Mouse (Mus musculus): Measurements from ENCODE around the gene Gm7929. TPM values are rescaled to one million over a fixed set of nuclear protein-coding genes. Genes with fewer than 3 reads are reported as not detected.
"Not testable (repeated sequence)": the region's sequence is repeated elsewhere in the genome, so short reads cannot be mapped to it uniquely, and the experiment has no call there.

Gm7929 gene
- not detected for total RNA-seq (2021)
- long read RNA-seq, experiment 1: 0 reads
- long read RNA-seq, experiment 2: 0 reads

DNA sequence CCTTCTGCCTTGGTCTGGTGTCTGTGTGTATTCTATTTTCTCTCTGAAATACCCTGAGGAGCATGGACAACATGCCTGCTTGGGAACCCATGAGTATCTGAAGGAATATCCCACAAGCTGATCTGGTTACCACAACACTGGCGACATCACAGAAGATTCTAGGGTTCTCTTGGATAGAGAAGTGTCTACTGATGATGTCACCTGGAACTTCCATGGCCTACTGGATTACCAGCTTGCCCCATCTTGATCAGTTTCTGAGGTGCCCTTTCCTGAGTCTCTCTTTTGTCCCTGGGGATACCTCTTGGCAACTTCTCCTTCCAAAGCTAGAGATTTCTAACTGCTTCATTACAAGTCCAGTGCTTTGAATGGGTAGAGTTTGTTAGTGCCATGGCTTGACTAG lies at the start of gene Gm7929:
Gene Gm7929 (minus strand): TSS at position 101 of the 400 bp plus-strand sequence.
- DNase-seq (ENCODE audit: low spot score in 2 of 2): not testable (repeated sequence)

DNA sequence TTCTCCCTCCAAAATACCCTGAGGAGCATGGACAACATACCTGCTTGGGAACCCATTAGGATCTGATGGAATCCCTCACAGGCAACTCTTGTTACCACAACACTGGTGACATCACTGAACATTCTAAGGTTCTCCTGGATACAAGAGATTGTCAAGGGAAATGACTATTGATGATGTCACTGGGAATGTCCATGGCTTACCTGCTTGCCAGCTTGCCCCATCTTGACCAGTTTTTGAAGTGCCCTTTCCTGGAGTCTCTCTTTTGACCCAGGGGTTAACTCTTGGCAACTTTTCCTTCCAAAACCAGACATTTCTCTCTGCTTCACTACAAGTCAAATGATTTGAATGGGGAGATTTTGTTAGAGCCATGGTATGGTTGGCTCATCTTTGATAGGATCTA lies 21.9 kb upstream of the Gm7929 start, which contains the start of gene Gm47189:
Gene Gm47189 (minus strand): TSS at position 101 of the 400 bp plus-strand sequence.
- not testable (repeated sequence) for DNase-seq (ENCODE audit: low spot score in 2 of 2)

DNA sequence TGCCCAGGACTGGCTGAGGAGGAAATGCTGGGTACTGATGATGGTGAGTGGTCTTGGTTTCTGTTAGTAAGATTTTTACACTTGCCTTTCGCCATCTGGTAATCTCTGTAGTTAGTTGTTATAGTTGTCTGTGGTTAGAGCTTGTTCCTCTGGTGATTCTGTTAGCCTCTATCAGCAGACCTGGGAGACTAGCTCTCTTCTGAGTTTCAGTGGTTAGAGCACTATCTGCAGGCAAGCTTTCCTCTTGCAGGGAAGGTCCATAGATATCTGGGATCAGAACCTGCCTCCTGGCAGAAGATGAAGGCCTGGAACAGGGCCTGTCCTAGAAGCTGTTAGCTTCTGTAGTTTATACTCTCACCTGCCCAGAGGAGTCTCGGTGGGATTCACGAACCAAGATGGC lies 5.5 kb upstream of the Gm7929 start:
- peak; percentile 1 to 19 for DNase-seq (ENCODE audit: low spot score in 2 of 2)

DNA sequence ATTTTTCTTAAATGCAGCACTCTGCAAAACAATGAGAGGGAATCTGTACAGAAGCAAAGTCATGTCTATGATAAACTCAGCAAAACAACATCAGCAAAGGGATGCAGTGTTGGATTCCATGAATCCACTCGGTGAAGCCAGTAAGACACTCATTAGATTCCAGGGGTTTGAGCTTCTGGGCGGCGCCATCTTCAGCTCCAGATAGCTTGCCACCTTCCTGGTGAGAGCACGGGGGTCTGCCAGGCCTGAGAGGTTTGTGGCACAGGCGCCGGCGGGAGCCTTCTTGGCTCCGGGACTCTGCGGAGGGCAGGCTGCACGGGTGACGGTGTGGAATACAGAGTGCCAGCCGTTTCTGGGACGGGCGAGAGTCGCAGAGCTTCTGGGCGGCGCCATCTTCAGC lies 27.0 kb downstream of the Gm7929 start:
- DNase-seq (ENCODE audit: low spot score in 2 of 2): not testable (repeated sequence)

DNA sequence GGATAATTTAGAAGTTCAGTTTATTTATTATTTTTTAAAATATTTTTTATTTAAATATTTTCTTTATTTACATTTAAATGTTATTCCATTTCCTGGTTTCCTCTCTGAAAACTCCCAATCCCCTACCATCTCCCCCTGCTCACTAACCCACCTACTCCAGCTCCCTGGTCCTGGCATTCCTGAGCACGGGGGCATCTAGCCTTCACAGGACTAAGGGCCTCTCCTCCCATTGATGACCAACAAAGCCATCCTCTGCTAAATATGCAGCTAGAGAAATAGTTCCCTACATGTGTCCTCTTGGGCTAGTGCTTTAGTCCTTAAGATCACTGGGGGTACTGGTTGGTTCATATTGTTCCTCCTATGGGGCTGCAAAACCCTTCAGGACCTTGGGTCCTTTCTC lies 33.2 kb downstream of the Gm7929 start:
- DNase-seq (ENCODE audit: low spot score in 2 of 2): not testable (repeated sequence)

DNA sequence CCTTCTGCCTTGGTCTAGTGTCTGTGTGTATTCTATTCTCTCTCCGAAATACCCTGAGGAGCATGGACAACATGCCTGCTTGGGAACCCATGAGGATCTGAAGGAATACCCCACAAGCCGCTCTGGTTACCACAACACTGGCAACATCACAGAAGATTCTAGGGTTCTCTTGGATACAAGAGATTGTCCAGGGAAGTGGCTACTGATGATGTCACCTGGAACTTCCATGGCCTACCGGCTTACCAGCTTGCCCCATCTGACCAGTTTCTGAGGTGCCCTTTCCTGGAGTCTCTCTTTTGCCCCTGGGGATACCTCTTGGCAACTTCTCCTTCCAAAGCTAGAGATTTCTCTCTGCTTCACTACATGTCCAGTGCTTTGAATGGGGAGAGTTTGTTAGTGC lies 48.6 kb downstream of the Gm7929 start, which contains the start of gene Gm8068:
Gene Gm8068 (minus strand): TSS at position 101 of the 400 bp plus-strand sequence.
- not testable (repeated sequence) for DNase-seq (ENCODE audit: low spot score in 2 of 2)

Other genes starting within 250 kb of the Gm7929 start
- not detected for gene Gm7970, start 195.0 kb downstream of the Gm7929 start, total RNA-seq (2021)
- not detected for gene 1700049E17Rik2, start 177.4 kb downstream of the Gm7929 start, total RNA-seq (2021)
- gene Gm3072, start 126.0 kb downstream of the Gm7929 start, total RNA-seq (2021): not detected
- not detected for gene Gm3676, start 104.1 kb downstream of the Gm7929 start, total RNA-seq (2021)
- not detected for gene Gm8068, start 48.7 kb downstream of the Gm7929 start, total RNA-seq (2021)
- not detected for gene Gm47189, start 21.8 kb upstream of the Gm7929 start, total RNA-seq (2021)
- gene Gm7980, start 156.7 kb upstream of the Gm7929 start, total RNA-seq (2021): not detected
- gene 1700049E17Rik1, start 174.3 kb upstream of the Gm7929 start, total RNA-seq (2021): not detected
- not detected for gene 1700024B05Rik, start 193.4 kb upstream of the Gm7929 start, total RNA-seq (2021)
- gene Gm6401, start 217.3 kb upstream of the Gm7929 start, total RNA-seq (2021): not detected
- not detected for gene Gm3543, start 232.7 kb upstream of the Gm7929 start, total RNA-seq (2021)